Mouse (Mus musculus): ENCODE data around the gene Gabarap. TPM values are rescaled to one million over a fixed set of nuclear protein-coding genes. Genes with fewer than 3 reads are reported as not detected.

The Gabarap gene
- total and polyA plus RNA-seq, 3 experiments, result 132 to 241 TPM; not detected in 1

GRCm38 (mm10) chr11:70010033-70010432, 19.1 kb downstream of the Gabarap start:
- Histone ChIP-seq H3K36me3 (ENCODE audit: control insufficient read depth in 1 of 2, insufficient read depth in 2 of 2, low read length in 2 of 2) (peaks cover 4% of the 10 kb centered on the region in 2 experiments; a peak in 3 of 4 replicates), H3K79me2 (ENCODE audit: control insufficient read depth, insufficient read depth, low read length, poor library complexity) (peaks cover 2% of the 10 kb centered on the region; the same call in 1 of the 2 replicates), H3K9me3 (replicated peaks; ENCODE audit: insufficient read depth, low read length) (no peaks in the 10 kb centered on the region), H3K4me1 (ENCODE audit: control insufficient read depth in 1 of 2, insufficient read depth in 2 of 2, low read length in 2 of 2) (peaks cover 0 to 4% of the 10 kb centered on the region in 2 experiments; a peak in 2 of 4 replicates), H3K27me3 (ENCODE audit: control insufficient read depth in 1 of 2, insufficient read depth in 2 of 2, low read length in 2 of 2) (no peaks in the 10 kb centered on the region), H3K27ac (ENCODE audit: control insufficient read depth, low read depth, low read length) (no peak overlapping the region), H3K4me3 (ENCODE audit: control insufficient read depth in 1 of 2, insufficient read depth in 1 of 2, low read depth in 2 of 2, low read length in 2 of 2) (no peak overlapping the region), H3K9ac (ENCODE audit: control insufficient read depth, low read depth, low read length, poor library complexity, severe bottlenecking) (no peak overlapping the region)
- TF ChIP-seq TBP (IDR thresholded peaks at IDR 0.05; ENCODE audit: low read depth, low read length), result no peak
- TF ChIP-seq MYB (IDR thresholded peaks at IDR 0.05; ENCODE audit: low read depth, low read length), result no peak
- TF ChIP-seq CHD2 (IDR thresholded peaks at IDR 0.05; ENCODE audit: low read length), result no peak
- TF ChIP-seq E2F4 (IDR thresholded peaks at IDR 0.05; ENCODE audit: borderline replicate concordance, low read depth, low read length), result no peak
- no peak for TF ChIP-seq MAZ (IDR thresholded peaks at IDR 0.05; ENCODE audit: low read depth, low read length)
- no peak for TF ChIP-seq USF1 (IDR thresholded peaks at IDR 0.05; ENCODE audit: low read depth, low read length)
- TF ChIP-seq ZC3H11A (IDR thresholded peaks at IDR 0.05; ENCODE audit: low read depth, low read length), result no peak
- TF ChIP-seq JUND (IDR thresholded peaks at IDR 0.05; ENCODE audit: low read depth, low read length), result no peak
- no peak for TF ChIP-seq TCF12 (IDR thresholded peaks at IDR 0.05; ENCODE audit: low read depth, low read length)
- no peak for TF ChIP-seq BHLHE40 (IDR thresholded peaks at IDR 0.05; ENCODE audit: borderline replicate concordance, low read depth, low read length)
- TF ChIP-seq ETS1 (IDR thresholded peaks at IDR 0.05; ENCODE audit: low read depth, low read length), result no peak
- TF ChIP-seq NRF1 (IDR thresholded peaks at IDR 0.05; ENCODE audit: insufficient read depth, low read depth, low read length, poor library complexity, severe bottlenecking), result no peak
- no peak for TF ChIP-seq RAD21 (IDR thresholded peaks at IDR 0.05; ENCODE audit: low read depth, low read length)
- TF ChIP-seq CTCF (IDR thresholded peaks at IDR 0.05 in 2 of 3, conservative IDR thresholded peaks at IDR 0.05 in 1 of 3; ENCODE audit: control insufficient read depth in 1 of 3, insufficient read depth in 1 of 3, low read depth in 2 of 3, low read length in 3 of 3, poor library complexity in 1 of 3, severe bottlenecking in 1 of 3), result no peak
- no peak for DNase-seq (ENCODE audit: low read depth, low spot score)

- peaks cover 2 to 4% of the 10 kb centered on the region in 2 experiments; a peak in 3 of 4 replicates for H3K4me1 ChIP-seq (ENCODE audit: control insufficient read depth in 1 of 2, insufficient read depth in 2 of 2, low read length in 2 of 2)
- H3K4me3 ChIP-seq (ENCODE audit: control insufficient read depth in 1 of 2, insufficient read depth in 1 of 2, low read depth in 2 of 2, low read length in 2 of 2), result no peak overlapping the region
- peaks cover 3% of the 10 kb centered on the region; the same call in 1 of the 2 replicates for H3K79me2 ChIP-seq (ENCODE audit: control insufficient read depth, insufficient read depth, low read length, poor library complexity)
- no peak overlapping the region for H3K27ac ChIP-seq (ENCODE audit: control insufficient read depth, low read depth, low read length)
- DNase-seq (ENCODE audit: low read depth, low spot score), result no peak
- H3K9ac ChIP-seq (ENCODE audit: control insufficient read depth, low read depth, low read length, poor library complexity, severe bottlenecking), result no peak overlapping the region
- no peaks in the 10 kb centered on the region for H3K27me3 ChIP-seq (ENCODE audit: control insufficient read depth in 1 of 2, insufficient read depth in 2 of 2, low read length in 2 of 2)
- no peaks in the 10 kb centered on the region for H3K9me3 ChIP-seq (replicated peaks; ENCODE audit: insufficient read depth, low read length)
- TF ChIP-seq USF1 (IDR thresholded peaks at IDR 0.05; ENCODE audit: low read depth, low read length) (no peak), CHD2 (IDR thresholded peaks at IDR 0.05; ENCODE audit: low read length) (no peak)
- H3K36me3 ChIP-seq (ENCODE audit: control insufficient read depth in 1 of 2, insufficient read depth in 2 of 2, low read length in 2 of 2), result peaks cover 4 to 5% of the 10 kb centered on the region in 2 experiments
Measured at GRCm38 (mm10) chr11:70010548-70010947, 19.6 kb downstream of the Gabarap start.

GRCm38 (mm10) chr11:70010961-70011360, 20.0 kb downstream of the Gabarap start:
- peaks cover 4 to 7% of the 10 kb centered on the region in 2 experiments for H3K36me3 ChIP-seq (ENCODE audit: control insufficient read depth in 1 of 2, insufficient read depth in 2 of 2, low read length in 2 of 2)
- no peaks in the 10 kb centered on the region for H3K27me3 ChIP-seq (ENCODE audit: control insufficient read depth in 1 of 2, insufficient read depth in 2 of 2, low read length in 2 of 2)
- H3K79me2 ChIP-seq (ENCODE audit: control insufficient read depth, insufficient read depth, low read length, poor library complexity), result peaks cover 3% of the 10 kb centered on the region; the same call in 1 of the 2 replicates
- DNase-seq (ENCODE audit: low read depth, low spot score), result no peak
- H3K9ac ChIP-seq (ENCODE audit: control insufficient read depth, low read depth, low read length, poor library complexity, severe bottlenecking), result no peak overlapping the region
- no peaks in the 10 kb centered on the region for H3K9me3 ChIP-seq (replicated peaks; ENCODE audit: insufficient read depth, low read length)
- TF ChIP-seq MAFK (IDR thresholded peaks at IDR 0.05; ENCODE audit: borderline replicate concordance, low read depth, low read length), result no peak
- no peak for TF ChIP-seq TBP (IDR thresholded peaks at IDR 0.05; ENCODE audit: low read depth, low read length)
- TF ChIP-seq BHLHE40 (IDR thresholded peaks at IDR 0.05; ENCODE audit: borderline replicate concordance, low read depth, low read length), result no peak
- no peak for TF ChIP-seq ZNF384 (IDR thresholded peaks at IDR 0.05; ENCODE audit: low read depth, low read length)
- TF ChIP-seq SMC3 (IDR thresholded peaks at IDR 0.05; ENCODE audit: low read depth, low read length), result no peak
- TF ChIP-seq POLR2A (IDR thresholded peaks at IDR 0.05; ENCODE audit: control insufficient read depth in 1 of 2, insufficient read depth in 1 of 2, low read depth in 1 of 2, low read length in 2 of 2, poor library complexity in 1 of 2), result no peak
- no peak for TF ChIP-seq NRF1 (IDR thresholded peaks at IDR 0.05; ENCODE audit: insufficient read depth, low read depth, low read length, poor library complexity, severe bottlenecking)
- no peak overlapping the region for H3K4me3 ChIP-seq (ENCODE audit: control insufficient read depth in 1 of 2, insufficient read depth in 1 of 2, low read depth in 2 of 2, low read length in 2 of 2)
- no peak overlapping the region for H3K27ac ChIP-seq (ENCODE audit: control insufficient read depth, low read depth, low read length)
- H3K4me1 ChIP-seq (ENCODE audit: control insufficient read depth in 1 of 2, insufficient read depth in 2 of 2, low read length in 2 of 2), result peaks cover 4 to 6% of the 10 kb centered on the region in 2 experiments; a peak in 3 of 4 replicates
